Mouse (Mus musculus): ENCODE data around the gene Celf1.

Gene Celf1

GRCm38 (mm10) chr2:91064211-91064610, 124.0 kb downstream of the Celf1 start:
- no peak for DNase-seq

- peak; percentile 80 to 84 for DNase-seq
These were observed 125.4 kb downstream of the Celf1 start for GRCm38 (mm10) chr2:91065544-91065943.

GRCm38 (mm10) chr2:91066455-91066854, 126.3 kb downstream of the Celf1 start:
- DNase-seq, result peak; percentile 58 to 61

GRCm38 (mm10) chr2:91068162-91068871, 128.1 kb downstream of the Celf1 start:
- no peak for DNase-seq

- peak in 1 of 2 experiments; percentile 39 for DNase-seq
These were observed 128.6 kb downstream of the Celf1 start for GRCm38 (mm10) chr2:91068872-91069165.

Measured in cerebellum, postnatal 10 days (tissue).